Mouse (Mus musculus): ENCODE data around the gene Fam25c. TPM values are rescaled to one million over a fixed set of nuclear protein-coding genes. Genes with fewer than 3 reads are reported as not detected.
A peak's percentile ranks its signal among the peaks of the same experiment; 100 is the strongest.

Gene Fam25c
- polyA plus RNA-seq (2015; fragmentation: Nextera tagmentation; extraction: Ambion mirVana): not detected in 2 replicates

DNA sequence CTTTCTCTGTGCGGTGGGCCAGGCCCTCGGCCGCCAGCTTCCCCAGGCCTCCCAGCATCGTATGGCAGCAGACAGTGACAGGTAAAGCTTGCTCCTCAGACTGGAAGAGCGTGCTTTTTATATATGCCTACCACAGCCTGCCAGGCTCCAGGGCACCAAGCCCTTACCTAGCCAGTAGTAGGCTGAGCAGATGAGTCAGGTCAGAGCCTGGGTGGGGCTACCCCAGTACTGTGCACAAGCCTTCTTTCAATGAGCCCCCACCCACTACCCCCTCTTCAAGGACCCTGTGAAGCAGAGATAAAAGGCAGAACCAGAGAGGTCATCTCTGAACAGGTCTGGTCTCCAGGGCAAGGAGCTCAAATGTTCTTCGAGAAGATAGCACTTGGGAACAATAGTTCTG is at the start of gene Fam25c:
Gene Fam25c, minus strand, starts transcription at position 133 of the 400 bp plus-strand sequence.
- Histone ChIP-seq H3K9ac (ENCODE audit: low read depth, low read length) (no peak within 1 kb of the TSS), H3K36me3 (ENCODE audit: control insufficient read depth, insufficient read depth, low read length) (no peaks in the 10 kb centered on the region), H3K9me3 (replicated peaks; ENCODE audit: control insufficient read depth, low read length, poor library complexity, severe bottlenecking) (no peaks in the 10 kb centered on the region), H3K27ac (ENCODE audit: low read length) (no peak within 1 kb of the TSS), H3K27me3 (ENCODE audit: control insufficient read depth, insufficient read depth, low read depth, low read length) (no peaks in the 10 kb centered on the region), H3K4me1 (ENCODE audit: control insufficient read depth, insufficient read depth, low read length) (no peaks in the 10 kb centered on the region), H3K4me3 (ENCODE audit: low read depth, low read length) (no peak within 1 kb of the TSS), H3K4me2 (ENCODE audit: low read length) (no peak within 1 kb of the TSS)
- 88% methylated on average over 6 of the region's 6 CpGs for WGBS
- ATAC-seq: no peak

DNA sequence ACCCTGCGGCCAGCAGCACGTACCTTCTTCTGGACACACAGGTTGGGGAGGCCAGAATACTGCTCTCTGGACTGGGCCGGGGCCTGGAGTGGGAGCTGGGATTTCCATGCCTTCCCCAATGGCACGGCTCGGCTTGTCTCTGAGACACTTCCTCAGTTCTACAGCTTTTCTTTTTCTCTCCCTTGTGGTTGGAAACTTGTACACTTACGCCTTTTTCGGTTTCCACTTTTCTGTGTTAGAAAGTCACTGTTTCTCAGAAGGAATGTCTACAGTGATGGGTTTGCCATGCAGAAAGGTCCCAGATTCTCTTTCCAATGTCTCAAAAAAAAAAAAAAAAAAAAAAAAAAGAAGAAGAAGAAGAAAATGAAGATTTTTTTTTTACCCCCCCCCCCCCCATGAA is 48.2 kb upstream of the Fam25c start:
- Histone ChIP-seq H3K4me2 (ENCODE audit: low read length) (no peak overlapping the region), H3K9ac (ENCODE audit: low read depth, low read length) (no peak overlapping the region), H3K9me3 (replicated peaks; ENCODE audit: control insufficient read depth, low read length, poor library complexity, severe bottlenecking) (no peaks in the 10 kb centered on the region), H3K36me3 (ENCODE audit: control insufficient read depth, insufficient read depth, low read length) (peaks cover 9% of the 10 kb centered on the region), H3K4me3 (ENCODE audit: low read depth, low read length) (no peak overlapping the region), H3K27me3 (ENCODE audit: control insufficient read depth, insufficient read depth, low read depth, low read length) (no peaks in the 10 kb centered on the region), H3K4me1 (ENCODE audit: control insufficient read depth, insufficient read depth, low read length) (no peaks in the 10 kb centered on the region), H3K27ac (ENCODE audit: low read length) (no peak overlapping the region)
- WGBS: 98% methylated on average over 7 of the region's 7 CpGs
- no peak for ATAC-seq

DNA sequence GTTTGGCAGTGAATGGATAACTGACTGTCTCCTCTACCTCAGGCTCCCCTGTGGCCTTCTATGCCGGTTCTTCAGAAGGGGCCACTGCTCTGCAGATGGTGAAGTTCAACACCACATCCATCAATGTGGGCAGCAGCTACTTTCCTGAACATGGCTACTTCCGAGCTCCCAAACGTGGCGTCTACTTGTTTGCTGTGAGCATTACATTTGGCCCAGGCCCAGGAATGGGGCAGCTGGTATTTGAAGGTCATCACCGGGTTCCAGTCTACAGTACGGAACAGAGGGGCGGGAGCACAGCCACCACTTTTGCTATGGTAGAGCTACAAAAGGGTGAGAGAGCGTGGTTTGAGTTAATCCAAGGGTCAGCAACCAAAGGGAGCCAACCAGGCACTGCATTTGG is 47.6 kb upstream of the Fam25c start:
- Histone ChIP-seq H3K27me3 (ENCODE audit: control insufficient read depth, insufficient read depth, low read depth, low read length) (no peaks in the 10 kb centered on the region), H3K4me3 (ENCODE audit: low read depth, low read length) (no peak overlapping the region), H3K9me3 (replicated peaks; ENCODE audit: control insufficient read depth, low read length, poor library complexity, severe bottlenecking) (no peaks in the 10 kb centered on the region), H3K4me2 (ENCODE audit: low read length) (no peak overlapping the region), H3K36me3 (ENCODE audit: control insufficient read depth, insufficient read depth, low read length) (peaks cover 8% of the 10 kb centered on the region), H3K4me1 (ENCODE audit: control insufficient read depth, insufficient read depth, low read length) (no peaks in the 10 kb centered on the region), H3K27ac (ENCODE audit: low read length) (no peak overlapping the region), H3K9ac (ENCODE audit: low read depth, low read length) (no peak overlapping the region)
- no peak for ATAC-seq
- WGBS: 87% methylated on average over 8 of the region's 8 CpGs

DNA sequence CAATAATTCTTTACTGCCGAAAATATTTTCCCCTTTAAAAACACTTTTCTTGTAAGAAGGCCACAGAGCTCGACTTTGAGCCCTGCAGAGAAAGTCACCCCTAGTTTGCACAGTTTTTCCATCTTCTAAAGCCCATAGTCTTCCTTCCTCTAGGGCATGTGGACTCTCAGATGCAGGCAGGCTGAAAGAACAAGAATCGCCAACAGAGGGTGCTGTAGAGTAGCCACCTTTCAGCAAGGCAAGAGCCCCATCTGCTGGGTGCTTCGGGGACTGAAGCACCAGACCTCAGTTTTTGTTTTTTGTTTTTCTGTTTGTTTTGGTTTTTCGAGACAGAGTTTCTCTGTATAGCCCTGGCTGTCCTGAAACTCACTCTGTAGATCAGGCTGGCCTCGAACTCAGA is 45.9 kb upstream of the Fam25c start:
- Histone ChIP-seq H3K9me3 (replicated peaks; ENCODE audit: control insufficient read depth, low read length, poor library complexity, severe bottlenecking) (no peaks in the 10 kb centered on the region), H3K4me3 (ENCODE audit: low read depth, low read length) (no peak overlapping the region), H3K27me3 (ENCODE audit: control insufficient read depth, insufficient read depth, low read depth, low read length) (no peaks in the 10 kb centered on the region), H3K4me2 (ENCODE audit: low read length) (no peak overlapping the region), H3K4me1 (ENCODE audit: control insufficient read depth, insufficient read depth, low read length) (no peaks in the 10 kb centered on the region), H3K36me3 (ENCODE audit: control insufficient read depth, insufficient read depth, low read length) (peaks cover 7% of the 10 kb centered on the region), H3K27ac (ENCODE audit: low read length) (no peak overlapping the region), H3K9ac (ENCODE audit: low read depth, low read length) (no peak overlapping the region)
- 52% methylated on average over 6 of the region's 6 CpGs for WGBS
- no peak for ATAC-seq

DNA sequence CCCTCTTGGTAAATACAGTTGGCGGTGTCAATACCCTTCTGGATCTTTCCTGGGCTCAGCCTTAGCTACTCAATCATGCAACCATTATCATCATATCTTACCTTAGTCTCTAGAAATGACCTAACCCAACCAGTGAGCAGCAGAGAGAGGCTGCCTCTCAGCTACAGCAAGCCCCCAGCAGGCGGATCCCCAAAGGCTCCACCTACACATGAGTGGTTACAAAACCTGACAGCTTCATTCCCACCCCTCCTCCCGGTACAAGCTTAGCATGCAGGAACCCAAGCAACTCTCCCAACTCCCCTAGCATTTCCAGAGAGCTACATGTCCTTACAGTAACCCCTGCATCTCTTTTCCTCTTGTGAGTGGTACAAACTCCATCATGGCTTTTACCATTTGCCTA is 44.8 kb upstream of the Fam25c start:
- Histone ChIP-seq H3K4me3 (ENCODE audit: low read depth, low read length) (no peak overlapping the region), H3K27me3 (ENCODE audit: control insufficient read depth, insufficient read depth, low read depth, low read length) (no peaks in the 10 kb centered on the region), H3K9ac (ENCODE audit: low read depth, low read length) (no peak overlapping the region), H3K4me2 (ENCODE audit: low read length) (no peak overlapping the region), H3K36me3 (ENCODE audit: control insufficient read depth, insufficient read depth, low read length) (peaks cover 7% of the 10 kb centered on the region), H3K9me3 (replicated peaks; ENCODE audit: control insufficient read depth, low read length, poor library complexity, severe bottlenecking) (no peaks in the 10 kb centered on the region), H3K4me1 (ENCODE audit: control insufficient read depth, insufficient read depth, low read length) (no peaks in the 10 kb centered on the region), H3K27ac (ENCODE audit: low read length) (no peak overlapping the region)
- no peak for ATAC-seq
- WGBS: 91% methylated on average over 3 of the region's 3 CpGs

DNA sequence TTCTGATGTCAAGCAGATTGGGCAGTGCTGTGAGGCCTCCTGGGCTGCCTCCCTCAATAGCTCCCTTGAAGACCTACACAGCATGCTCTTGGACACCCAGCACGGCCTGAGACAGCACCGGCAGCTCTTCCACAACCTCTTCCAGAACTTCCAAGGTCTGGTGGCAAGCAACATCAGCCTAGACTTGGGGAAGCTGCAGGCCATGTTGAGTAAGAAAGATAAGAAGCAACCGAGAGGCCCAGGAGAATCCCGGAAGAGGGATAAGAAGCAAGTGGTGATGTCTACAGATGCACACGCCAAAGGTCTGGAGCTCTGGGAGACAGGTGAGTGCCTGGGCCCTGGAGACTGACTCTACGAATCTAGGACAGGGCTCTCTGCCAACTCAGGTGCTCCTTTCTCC is 44.1 kb upstream of the Fam25c start:
- Histone ChIP-seq H3K36me3 (ENCODE audit: control insufficient read depth, insufficient read depth, low read length) (peaks cover 7% of the 10 kb centered on the region), H3K4me1 (ENCODE audit: control insufficient read depth, insufficient read depth, low read length) (no peaks in the 10 kb centered on the region), H3K4me3 (ENCODE audit: low read depth, low read length) (no peak overlapping the region), H3K9me3 (replicated peaks; ENCODE audit: control insufficient read depth, low read length, poor library complexity, severe bottlenecking) (no peaks in the 10 kb centered on the region), H3K9ac (ENCODE audit: low read depth, low read length) (no peak overlapping the region), H3K4me2 (ENCODE audit: low read length) (no peak overlapping the region), H3K27ac (ENCODE audit: low read length) (no peak overlapping the region), H3K27me3 (ENCODE audit: control insufficient read depth, insufficient read depth, low read depth, low read length) (no peaks in the 10 kb centered on the region)
- no peak for ATAC-seq
- 97% methylated on average over 6 of the region's 6 CpGs for WGBS

DNA sequence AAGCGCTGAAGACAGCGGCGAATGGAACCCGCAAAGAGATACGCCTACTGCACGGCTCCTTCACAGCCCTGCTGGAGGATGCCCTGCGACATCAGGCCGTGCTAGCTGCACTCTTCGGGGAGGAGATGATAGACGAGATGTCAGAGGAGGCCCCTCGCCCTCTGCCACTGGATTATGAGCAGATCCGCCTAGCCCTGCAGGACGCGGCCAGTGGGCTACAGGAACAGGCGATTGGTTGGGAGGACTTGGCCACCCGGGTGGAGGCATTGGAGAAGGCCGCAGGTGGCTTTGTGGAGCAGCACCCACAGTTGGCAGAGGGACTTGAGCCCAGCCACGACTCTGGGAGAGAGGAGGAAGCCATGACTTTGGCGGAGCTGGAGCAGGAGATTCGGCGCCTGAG is 43.7 kb upstream of the Fam25c start:
- Histone ChIP-seq H3K4me3 (ENCODE audit: low read depth, low read length) (no peak overlapping the region), H3K36me3 (ENCODE audit: control insufficient read depth, insufficient read depth, low read length) (peaks cover 7% of the 10 kb centered on the region), H3K9me3 (replicated peaks; ENCODE audit: control insufficient read depth, low read length, poor library complexity, severe bottlenecking) (no peaks in the 10 kb centered on the region), H3K27me3 (ENCODE audit: control insufficient read depth, insufficient read depth, low read depth, low read length) (no peaks in the 10 kb centered on the region), H3K9ac (ENCODE audit: low read depth, low read length) (no peak overlapping the region), H3K4me1 (ENCODE audit: control insufficient read depth, insufficient read depth, low read length) (no peaks in the 10 kb centered on the region), H3K27ac (ENCODE audit: low read length) (no peak overlapping the region), H3K4me2 (ENCODE audit: low read length) (no peak overlapping the region)
- WGBS: 94% methylated on average over 21 of the region's 21 CpGs
- no peak for ATAC-seq

DNA sequence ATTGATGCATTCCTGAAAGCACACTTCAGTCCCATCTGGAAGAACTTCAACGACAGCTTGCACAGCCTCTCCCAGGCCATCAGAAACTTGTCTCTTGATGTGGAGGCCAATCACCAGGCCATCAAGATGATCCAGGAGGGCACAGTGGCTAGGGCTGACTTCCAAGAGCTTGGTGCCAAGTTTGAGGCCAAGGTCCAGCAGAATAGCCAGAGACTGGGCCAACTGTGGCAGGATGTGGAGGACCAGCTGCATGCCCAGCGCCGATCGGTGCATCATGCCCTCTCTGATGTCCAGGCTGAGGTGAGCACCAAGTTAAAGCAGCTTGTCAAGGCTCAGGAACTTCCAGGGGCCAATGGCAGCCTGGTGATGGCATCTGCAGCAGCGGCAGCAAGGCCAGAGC is 42.6 kb upstream of the Fam25c start:
- H3K27me3 ChIP-seq (ENCODE audit: control insufficient read depth, insufficient read depth, low read depth, low read length): no peaks in the 10 kb centered on the region
- WGBS: 94% methylated on average over 5 of the region's 5 CpGs

DNA sequence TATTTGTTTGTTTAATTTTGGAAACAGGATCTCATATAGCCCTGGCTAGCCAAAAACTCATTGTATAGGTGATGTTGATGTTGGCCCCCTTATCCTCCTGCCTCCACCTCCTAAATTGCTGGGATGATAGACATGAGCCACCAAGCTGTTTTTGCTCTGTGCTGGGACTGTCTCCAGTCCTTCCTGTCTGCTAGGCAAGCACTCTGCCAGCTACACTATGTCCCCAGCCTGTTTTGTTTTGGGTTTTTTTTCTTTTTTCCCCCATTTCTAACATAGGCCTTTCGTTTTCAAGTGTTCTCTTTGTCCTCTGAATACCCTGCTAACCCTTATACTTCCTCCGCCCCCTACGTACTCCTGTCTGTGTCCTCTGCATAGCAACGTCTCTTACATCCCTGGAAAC is 38.1 kb upstream of the Fam25c start:
- 0 out of 2 replicates have a peak, but pooled peaks have one; percentile 42 for ATAC-seq
- no peaks in the 10 kb centered on the region for H3K4me1 ChIP-seq (ENCODE audit: control insufficient read depth, insufficient read depth, low read length)
- WGBS: 32% methylated on average over 4 of the region's 4 CpGs

More for the DNA sequence above, 42.6 kb upstream of the Fam25c start:
- no peak overlapping the region for H3K4me2 ChIP-seq (ENCODE audit: low read length)
- no peaks in the 10 kb centered on the region for H3K9me3 ChIP-seq (replicated peaks; ENCODE audit: control insufficient read depth, low read length, poor library complexity, severe bottlenecking)
- no peak overlapping the region for H3K4me3 ChIP-seq (ENCODE audit: low read depth, low read length)
- H3K36me3 ChIP-seq (ENCODE audit: control insufficient read depth, insufficient read depth, low read length): peaks cover 7% of the 10 kb centered on the region
- ATAC-seq: no peak
- no peak overlapping the region for H3K27ac ChIP-seq (ENCODE audit: low read length)
- H3K4me1 ChIP-seq (ENCODE audit: control insufficient read depth, insufficient read depth, low read length): no peaks in the 10 kb centered on the region
- H3K9ac ChIP-seq (ENCODE audit: low read depth, low read length): no peak overlapping the region

More for the DNA sequence above, 38.1 kb upstream of the Fam25c start:
- Histone ChIP-seq H3K9ac (ENCODE audit: low read depth, low read length) (no peak overlapping the region), H3K4me2 (ENCODE audit: low read length) (no peak overlapping the region), H3K36me3 (ENCODE audit: control insufficient read depth, insufficient read depth, low read length) (no peaks in the 10 kb centered on the region), H3K9me3 (replicated peaks; ENCODE audit: control insufficient read depth, low read length, poor library complexity, severe bottlenecking) (no peaks in the 10 kb centered on the region), H3K4me3 (ENCODE audit: low read depth, low read length) (no peak overlapping the region), H3K27ac (ENCODE audit: low read length) (no peak overlapping the region), H3K27me3 (ENCODE audit: control insufficient read depth, insufficient read depth, low read depth, low read length) (no peaks in the 10 kb centered on the region)

Data from midbrain, embryonic 16.5 days (tissue).